In genomic region chr6:42380416-42381144, GRCm38 (mm10) we compare ENCODE assay signal across 9 mouse cellular contexts. TPM values are rescaled to one million over a fixed set of nuclear protein-coding genes. Genes with fewer than 3 reads are reported as not detected.
DNase-seq lines count a peak whose midpoint lies in the region; ATAC-seq lines count a peak whose summit lies in the region.
"Had no signal": no experiment of that assay in that cellular context is flagged by ENCODE, and none has a peak within 500 bp of the region (broad histone marks: within the 10 kb centered on the region; RNA-seq: fewer than 3 reads in every experiment).

No protein-coding gene starts in this region.

- H3K36me3 ChIP-seq in forebrain, embryonic 15.5 days, result no peaks in the 10 kb centered on the region
- H3K36me3 ChIP-seq in neural tube, embryonic 15.5 days, result no peaks in the 10 kb centered on the region

- no peak overlapping the region for H3K27ac ChIP-seq in forebrain, embryonic 15.5 days (replicated peaks)
- H3K27ac ChIP-seq in neural tube, embryonic 15.5 days (replicated peaks), result no peak overlapping the region

- H3K9me3 ChIP-seq in forebrain, embryonic 15.5 days, result no peaks in the 10 kb centered on the region
- no peaks in the 10 kb centered on the region for H3K9me3 ChIP-seq in neural tube, embryonic 15.5 days (replicated peaks)

- no peak overlapping the region for H3K9ac ChIP-seq in forebrain, embryonic 15.5 days (replicated peaks)
- H3K9ac ChIP-seq in neural tube, embryonic 15.5 days (replicated peaks), result no peak overlapping the region

- peak; percentile 50 for DNase-seq in adrenal gland, postnatal 14 days
- DNase-seq in adrenal gland, adult 18-20 months (ENCODE audit: low spot score in 2 of 2), result no peak
- peak; percentile 52 for DNase-seq in testis, postnatal 10 days (ENCODE audit: low spot score)
- DNase-seq in testis, postnatal 14 days (ENCODE audit: low spot score), result no peak
- DNase-seq in kidney, postnatal 25 days, result peak; percentile 54 to 75
- no peak for DNase-seq in right cerebral cortex, adult 18-20 months

- WGBS in forebrain, embryonic 15.5 days, result 3% methylated on average over 8 of the region's 8 CpGs
- WGBS in neural tube, embryonic 15.5 days, result 4% methylated on average over 8 of the region's 8 CpGs

- H3K27me3 ChIP-seq in forebrain, embryonic 15.5 days, result no peaks in the 10 kb centered on the region
- H3K27me3 ChIP-seq in neural tube, embryonic 15.5 days (replicated peaks), result no peaks in the 10 kb centered on the region

- H3K4me1 ChIP-seq in forebrain, embryonic 15.5 days, result no peaks in the 10 kb centered on the region
- 0 out of 2 replicates have a peak, but pooled peaks cover 3% of the 10 kb centered on the region for H3K4me1 ChIP-seq in neural tube, embryonic 15.5 days

- H3K4me3 ChIP-seq in forebrain, embryonic 15.5 days, result no peak overlapping the region
- H3K4me3 ChIP-seq in neural tube, embryonic 15.5 days (replicated peaks), result no peak overlapping the region

- ATAC-seq in forebrain, embryonic 15.5 days (replicated peaks), result peak; percentile 60
- ATAC-seq in neural tube, embryonic 15.5 days (ENCODE audit: low FRiP score), result no peak; the same call in 1 of the 2 replicates

- H3K4me2 ChIP-seq in forebrain, embryonic 15.5 days (replicated peaks), result no peak overlapping the region
- peak overlapping the region; percentile 29 for H3K4me2 ChIP-seq in neural tube, embryonic 15.5 days

RNA-seq across cellular contexts. Expression of gene Epha1, which starts 7.5 kb away (rescaled TPM):
- 1.2 and 3.6 TPM in 2 replicates for total RNA-seq in adrenal gland, postnatal 14 days (2021)
- total RNA-seq in adrenal gland, adult 18-20 months (2021), result under 1 TPM; 0.45 to 0.46 TPM
- polyA plus RNA-seq in forebrain, embryonic 15.5 days (2015; fragmentation: Nextera tagmentation; extraction: Ambion mirVana), result 0.14 and 0.20 TPM in 2 replicates
- 0.24 and 1.9 TPM in 2 replicates for polyA plus RNA-seq in neural tube, embryonic 15.5 days (2015; fragmentation: Nextera tagmentation; extraction: Ambion mirVana)

RNA-seq across cellular contexts. Expression of gene Tas2r143, which starts 19.5 kb away (rescaled TPM):
- 2.0 and 3.5 TPM in 2 replicates for total RNA-seq in adrenal gland, postnatal 14 days (2021)
- total RNA-seq in adrenal gland, adult 18-20 months (2021), result 1 to 10 TPM in 1 of 2 experiments, not detected in 1; 4.5 TPM
- polyA plus RNA-seq in forebrain, embryonic 15.5 days (2015; fragmentation: Nextera tagmentation; extraction: Ambion mirVana), result not detected in 2 replicates
- not detected in 2 replicates for polyA plus RNA-seq in neural tube, embryonic 15.5 days (2015; fragmentation: Nextera tagmentation; extraction: Ambion mirVana)

RNA-seq across cellular contexts. Expression of gene Tas2r135, which starts 24.7 kb away (rescaled TPM):
- 1.4 and 2.2 TPM in 2 replicates for total RNA-seq in adrenal gland, postnatal 14 days (2021)
- total RNA-seq in adrenal gland, adult 18-20 months (2021), result 1 to 10 TPM in 1 of 2 experiments, under 1 TPM in 1; 0.38 to 3.4 TPM
- not detected in 2 replicates for polyA plus RNA-seq in forebrain, embryonic 15.5 days (2015; fragmentation: Nextera tagmentation; extraction: Ambion mirVana)
- not detected in 2 replicates for polyA plus RNA-seq in neural tube, embryonic 15.5 days (2015; fragmentation: Nextera tagmentation; extraction: Ambion mirVana)
- polyA plus RNA-seq: large intestine, adult 2 months had no signal

RNA-seq across cellular contexts. Expression of gene Zyx, which starts 31.1 kb away (rescaled TPM):
- 115 and 117 TPM in 2 replicates for total RNA-seq in adrenal gland, postnatal 14 days (2021)
- 100 to 1,000 TPM; 115 to 138 TPM for total RNA-seq in adrenal gland, adult 18-20 months (2021)
- 33.1 and 37.6 TPM in 2 replicates for polyA plus RNA-seq in forebrain, embryonic 15.5 days (2015; fragmentation: Nextera tagmentation; extraction: Ambion mirVana)
- 60.0 and 72.5 TPM in 2 replicates for polyA plus RNA-seq in neural tube, embryonic 15.5 days (2015; fragmentation: Nextera tagmentation; extraction: Ambion mirVana)

RNA-seq across cellular contexts. Expression of gene Tas2r126, which starts 53.8 kb away (rescaled TPM):
- total RNA-seq in adrenal gland, postnatal 14 days (2021), result 1.0 and 1.2 TPM in 2 replicates
- under 1 TPM in 1 of 2 experiments, not detected in 1; 0.89 TPM for total RNA-seq in adrenal gland, adult 18-20 months (2021)
- polyA plus RNA-seq in forebrain, embryonic 15.5 days (2015; fragmentation: Nextera tagmentation; extraction: Ambion mirVana), result not detected in 2 replicates
- 0.20 TPM in 1 of 2 replicates, not detected in the other for polyA plus RNA-seq in neural tube, embryonic 15.5 days (2015; fragmentation: Nextera tagmentation; extraction: Ambion mirVana)
- polyA plus RNA-seq: large intestine, adult 2 months had no signal

Comparison
In these comparisons a context has a peak if more than half of its experiments do, and no peak if none do; other contexts are left out.
1. DNase-seq: peak in adrenal gland, postnatal 14 days (single experiment), testis, postnatal 10 days (single experiment) and kidney, postnatal 25 days (2 of 2); none in adrenal gland, adult 18-20 months (0 of 2), testis, postnatal 14 days (single experiment) and right cerebral cortex, adult 18-20 months (single experiment).